Mouse (Mus musculus): ENCODE results near the gene Ttc23l. TPM values are rescaled to one million over a fixed set of nuclear protein-coding genes. Genes with fewer than 3 reads are reported as not detected.

Ttc23l gene
- polyA plus RNA-seq, 1 experiment from 2014 or later = not detected

DNA sequence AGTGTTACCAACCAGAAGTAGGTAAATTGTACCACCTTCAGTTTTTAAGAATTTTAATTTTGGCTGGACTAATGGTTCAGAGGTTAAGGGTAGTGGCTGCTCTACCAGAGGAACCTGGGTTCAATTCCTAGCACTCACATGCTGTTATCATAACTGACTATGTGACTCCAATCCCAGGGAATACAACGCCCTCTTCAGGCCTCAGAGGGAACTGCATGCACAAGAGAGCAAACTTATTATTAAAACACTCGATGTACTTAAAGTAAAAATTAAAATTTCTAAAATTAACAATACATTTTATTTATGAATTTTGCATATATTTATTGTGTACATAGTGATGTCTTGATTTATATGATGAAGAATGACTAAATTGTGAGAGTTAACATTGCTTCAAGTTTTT lies 28.1 kb upstream of the Ttc23l start:
- Histone ChIP-seq H3K4me3 (ENCODE audit: control insufficient read depth in 1 of 2, insufficient read depth in 1 of 2, low read depth in 1 of 2, low read length in 2 of 2) (no peak overlapping the region), H3K27me3 (ENCODE audit: control insufficient read depth, insufficient read depth, low read length) (no peaks in the 10 kb centered on the region), H3K4me2 (ENCODE audit: low read length) (no peak overlapping the region), H3K4me1 (ENCODE audit: control insufficient read depth in 2 of 2, insufficient read depth in 2 of 2, low read length in 2 of 2) (no peaks in the 10 kb centered on the region), H3K27ac (replicated peaks in 1 of 2; ENCODE audit: control insufficient read depth in 1 of 2, insufficient read depth in 1 of 2, low read depth in 2 of 2, low read length in 2 of 2) (no peak overlapping the region), H3K36me3 (ENCODE audit: control insufficient read depth, insufficient read depth, low read length) (0 out of 2 replicates have a peak, but pooled peaks cover 29% of the 10 kb centered on the region), H3K9ac (ENCODE audit: low read length) (no peak overlapping the region), H3K9me3 (ENCODE audit: control insufficient read depth, low read length) (no peaks in the 10 kb centered on the region)
- 79% methylated on average over 2 of the region's 2 CpGs for WGBS
- ATAC-seq (ENCODE audit: insufficient number of reproducible peaks, insufficient read depth, low FRiP score, low read depth) = no peak

DNA sequence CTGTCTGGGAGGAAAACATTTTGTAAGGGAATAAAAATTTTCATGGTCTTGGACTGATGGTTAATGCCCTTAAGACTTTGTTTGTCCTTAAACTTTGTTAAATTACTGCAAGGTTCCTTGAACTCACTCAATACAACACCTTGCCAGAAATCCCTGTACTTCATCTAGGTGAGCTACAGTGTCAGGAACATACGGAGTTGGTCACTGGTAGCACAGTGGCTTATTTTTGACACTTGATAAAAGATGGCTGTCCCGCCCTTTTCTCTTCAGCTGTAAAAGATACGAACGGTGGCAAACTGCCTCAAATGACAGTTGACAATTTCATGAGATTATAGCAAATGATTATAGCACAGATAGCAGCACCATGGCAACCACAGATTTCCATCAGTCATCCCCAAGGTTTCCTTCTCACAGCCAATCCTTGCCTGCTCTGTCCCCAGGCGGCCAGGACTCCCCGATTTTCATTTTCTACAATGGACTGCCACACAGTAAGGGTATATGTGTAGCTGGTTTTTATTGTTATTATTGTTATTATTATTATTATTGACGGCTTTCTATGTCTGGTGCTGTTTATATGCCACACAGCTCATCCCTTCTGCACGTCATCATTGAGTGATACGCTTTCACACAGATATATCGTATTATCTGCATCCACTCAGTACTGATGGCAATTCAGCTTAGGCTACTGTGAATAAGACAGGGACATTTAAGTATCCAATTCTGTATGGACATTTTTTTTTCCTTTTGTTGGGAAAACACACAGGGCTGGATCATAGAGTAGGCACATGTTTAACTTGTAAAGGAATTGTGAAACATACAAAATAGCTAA lies 26.1 kb upstream of the Ttc23l start:
- H3K9me3 ChIP-seq (ENCODE audit: control insufficient read depth, low read length) = no peaks in the 10 kb centered on the region
- H3K4me2 ChIP-seq (ENCODE audit: low read length) = no peak overlapping the region
- no peak overlapping the region for H3K27ac ChIP-seq (replicated peaks in 1 of 2; ENCODE audit: control insufficient read depth in 1 of 2, insufficient read depth in 1 of 2, low read depth in 2 of 2, low read length in 2 of 2)
- no peak overlapping the region for H3K9ac ChIP-seq (ENCODE audit: low read length)
- 0 out of 2 replicates have a peak, but pooled peaks cover 29% of the 10 kb centered on the region for H3K36me3 ChIP-seq (ENCODE audit: control insufficient read depth, insufficient read depth, low read length)
- H3K4me3 ChIP-seq (ENCODE audit: control insufficient read depth in 1 of 2, insufficient read depth in 1 of 2, low read depth in 1 of 2, low read length in 2 of 2) = no peak overlapping the region
- no peaks in the 10 kb centered on the region for H3K27me3 ChIP-seq (ENCODE audit: control insufficient read depth, insufficient read depth, low read length)
- WGBS = 78% methylated on average over 10 of the region's 10 CpGs
- H3K4me1 ChIP-seq (ENCODE audit: control insufficient read depth in 2 of 2, insufficient read depth in 2 of 2, low read length in 2 of 2) = no peaks in the 10 kb centered on the region
- ATAC-seq (ENCODE audit: insufficient number of reproducible peaks, insufficient read depth, low FRiP score, low read depth) = no peak

DNA sequence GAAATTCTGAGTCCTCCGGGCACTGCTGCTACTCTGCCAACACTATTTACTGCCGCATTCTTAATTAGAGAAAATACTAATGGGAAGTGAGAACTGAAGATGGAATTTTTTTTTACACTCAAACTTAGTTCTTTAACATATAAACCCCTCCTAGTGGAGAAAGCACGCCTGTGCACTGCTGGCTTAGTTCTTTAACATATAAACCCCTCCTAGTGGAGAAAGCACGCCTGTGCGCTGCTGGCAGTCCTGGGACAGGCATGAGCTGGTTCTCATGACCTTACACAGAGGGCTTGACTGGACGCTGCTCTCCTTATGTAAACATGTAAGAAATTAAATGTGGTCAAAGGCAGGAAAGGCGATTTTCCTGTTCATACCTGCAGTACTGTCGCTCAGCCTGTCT lies 24.9 kb upstream of the Ttc23l start:
- Histone ChIP-seq H3K9me3 (ENCODE audit: control insufficient read depth, low read length) (no peaks in the 10 kb centered on the region), H3K4me1 (ENCODE audit: control insufficient read depth in 2 of 2, insufficient read depth in 2 of 2, low read length in 2 of 2) (peaks cover 0 to 2% of the 10 kb centered on the region in 2 experiments; a peak in 1 of 4 replicates), H3K27me3 (ENCODE audit: control insufficient read depth, insufficient read depth, low read length) (no peaks in the 10 kb centered on the region), H3K4me2 (ENCODE audit: low read length) (no peak overlapping the region), H3K4me3 (ENCODE audit: control insufficient read depth in 1 of 2, insufficient read depth in 1 of 2, low read depth in 1 of 2, low read length in 2 of 2) (no peak overlapping the region), H3K36me3 (ENCODE audit: control insufficient read depth, insufficient read depth, low read length) (0 out of 2 replicates have a peak, but pooled peaks cover 21% of the 10 kb centered on the region), H3K27ac (replicated peaks in 1 of 2; ENCODE audit: control insufficient read depth in 1 of 2, insufficient read depth in 1 of 2, low read depth in 2 of 2, low read length in 2 of 2) (no peak overlapping the region), H3K9ac (ENCODE audit: low read length) (no peak overlapping the region)
- WGBS = 49% methylated on average over 8 of the region's 8 CpGs
- ATAC-seq (ENCODE audit: insufficient number of reproducible peaks, insufficient read depth, low FRiP score, low read depth) = no peak

GRCm38 (mm10) chr15:10579159-10579558 lies 20.7 kb upstream of the Ttc23l start:
- no peak for ATAC-seq (ENCODE audit: insufficient number of reproducible peaks, insufficient read depth, low FRiP score, low read depth)
- 73% methylated on average over 3 of the region's 3 CpGs for WGBS
- Histone ChIP-seq H3K4me3 (ENCODE audit: control insufficient read depth in 1 of 2, insufficient read depth in 1 of 2, low read depth in 1 of 2, low read length in 2 of 2) (no peak overlapping the region), H3K4me1 (ENCODE audit: control insufficient read depth in 2 of 2, insufficient read depth in 2 of 2, low read length in 2 of 2) (peaks cover 0 to 2% of the 10 kb centered on the region in 2 experiments; a peak in 1 of 4 replicates), H3K27me3 (ENCODE audit: control insufficient read depth, insufficient read depth, low read length) (no peaks in the 10 kb centered on the region), H3K36me3 (ENCODE audit: control insufficient read depth, insufficient read depth, low read length) (peaks cover 22% of the 10 kb centered on the region), H3K9me3 (ENCODE audit: control insufficient read depth, low read length) (no peaks in the 10 kb centered on the region), H3K4me2 (ENCODE audit: low read length) (no peak overlapping the region), H3K27ac (replicated peaks in 1 of 2; ENCODE audit: control insufficient read depth in 1 of 2, insufficient read depth in 1 of 2, low read depth in 2 of 2, low read length in 2 of 2) (no peak overlapping the region), H3K9ac (ENCODE audit: low read length) (no peak overlapping the region)

GRCm38 (mm10) chr15:10566486-10566885 lies 8.0 kb upstream of the Ttc23l start:
- H3K4me3 ChIP-seq (ENCODE audit: control insufficient read depth in 1 of 2, insufficient read depth in 1 of 2, low read depth in 1 of 2, low read length in 2 of 2) = no peak overlapping the region
- no peak for ATAC-seq (ENCODE audit: insufficient number of reproducible peaks, insufficient read depth, low FRiP score, low read depth)
- no peaks in the 10 kb centered on the region for H3K4me1 ChIP-seq (ENCODE audit: control insufficient read depth in 2 of 2, insufficient read depth in 2 of 2, low read length in 2 of 2)
- WGBS = 73% methylated on average over 7 of the region's 7 CpGs
- H3K9ac ChIP-seq (ENCODE audit: low read length) = no peak overlapping the region
- no peaks in the 10 kb centered on the region for H3K9me3 ChIP-seq (ENCODE audit: control insufficient read depth, low read length)
- no peaks in the 10 kb centered on the region for H3K27me3 ChIP-seq (ENCODE audit: control insufficient read depth, insufficient read depth, low read length)
- H3K27ac ChIP-seq (replicated peaks in 1 of 2; ENCODE audit: control insufficient read depth in 1 of 2, insufficient read depth in 1 of 2, low read depth in 2 of 2, low read length in 2 of 2) = no peak overlapping the region
- peaks cover 27% of the 10 kb centered on the region; the same call in 1 of the 2 replicates for H3K36me3 ChIP-seq (ENCODE audit: control insufficient read depth, insufficient read depth, low read length)
- no peak overlapping the region for H3K4me2 ChIP-seq (ENCODE audit: low read length)

- Histone ChIP-seq H3K27me3 (ENCODE audit: control insufficient read depth, insufficient read depth, low read length) (no peaks in the 10 kb centered on the region), H3K4me3 (ENCODE audit: control insufficient read depth in 1 of 2, insufficient read depth in 1 of 2, low read depth in 1 of 2, low read length in 2 of 2) (no peak overlapping the region)
- no peak for ATAC-seq (ENCODE audit: insufficient number of reproducible peaks, insufficient read depth, low FRiP score, low read depth)
Observed at GRCm38 (mm10) chr15:10564201-10564600, 5.7 kb upstream of the Ttc23l start.

GRCm38 (mm10) chr15:10562281-10562680 lies 3.8 kb upstream of the Ttc23l start:
- Histone ChIP-seq H3K36me3 (ENCODE audit: control insufficient read depth, insufficient read depth, low read length) (peaks cover 3% of the 10 kb centered on the region; the same call in 1 of the 2 replicates), H3K27me3 (ENCODE audit: control insufficient read depth, insufficient read depth, low read length) (no peaks in the 10 kb centered on the region), H3K4me3 (ENCODE audit: control insufficient read depth in 1 of 2, insufficient read depth in 1 of 2, low read depth in 1 of 2, low read length in 2 of 2) (no peak overlapping the region), H3K4me1 (ENCODE audit: control insufficient read depth in 2 of 2, insufficient read depth in 2 of 2, low read length in 2 of 2) (no peaks in the 10 kb centered on the region), H3K9ac (ENCODE audit: low read length) (no peak overlapping the region), H3K4me2 (ENCODE audit: low read length) (no peak overlapping the region), H3K27ac (replicated peaks in 1 of 2; ENCODE audit: control insufficient read depth in 1 of 2, insufficient read depth in 1 of 2, low read depth in 2 of 2, low read length in 2 of 2) (no peak overlapping the region), H3K9me3 (ENCODE audit: control insufficient read depth, low read length) (no peaks in the 10 kb centered on the region)
- ATAC-seq (ENCODE audit: insufficient number of reproducible peaks, insufficient read depth, low FRiP score, low read depth) = no peak

More at GRCm38 (mm10) chr15:10564201-10564600, 5.7 kb upstream of the Ttc23l start:
- Histone ChIP-seq H3K4me2 (ENCODE audit: low read length) (no peak overlapping the region), H3K27ac (replicated peaks in 1 of 2; ENCODE audit: control insufficient read depth in 1 of 2, insufficient read depth in 1 of 2, low read depth in 2 of 2, low read length in 2 of 2) (no peak overlapping the region), H3K36me3 (ENCODE audit: control insufficient read depth, insufficient read depth, low read length) (peaks cover 12% of the 10 kb centered on the region; the same call in 1 of the 2 replicates), H3K4me1 (ENCODE audit: control insufficient read depth in 2 of 2, insufficient read depth in 2 of 2, low read length in 2 of 2) (no peaks in the 10 kb centered on the region), H3K9me3 (ENCODE audit: control insufficient read depth, low read length) (no peaks in the 10 kb centered on the region), H3K9ac (ENCODE audit: low read length) (no peak overlapping the region)
- 48% methylated on average over 1 of the region's 1 CpGs for WGBS
